Mouse (Mus musculus): ENCODE data around the gene Cpox.

The Cpox gene

DNA sequence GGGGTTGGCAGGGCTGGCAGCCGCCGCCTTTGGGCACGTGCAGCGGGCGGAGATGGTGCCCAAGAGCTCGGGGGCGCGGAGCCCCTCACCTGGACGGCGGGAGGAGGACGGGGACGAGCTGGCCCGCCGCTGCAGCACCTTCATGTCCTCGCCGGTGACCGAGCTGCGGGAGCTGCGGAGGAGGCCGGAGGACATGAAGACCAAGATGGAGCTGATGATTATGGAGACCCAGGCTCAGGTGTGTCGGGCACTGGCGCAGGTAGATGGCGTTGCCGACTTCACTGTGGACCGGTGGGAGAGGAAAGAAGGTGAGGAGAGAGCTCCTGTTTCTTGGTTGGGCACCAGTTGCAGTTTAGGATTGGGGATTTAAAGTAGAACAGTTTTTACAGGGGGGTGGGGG lies 551 bp downstream of the Cpox start:
- no peak for DNase-seq

DNA sequence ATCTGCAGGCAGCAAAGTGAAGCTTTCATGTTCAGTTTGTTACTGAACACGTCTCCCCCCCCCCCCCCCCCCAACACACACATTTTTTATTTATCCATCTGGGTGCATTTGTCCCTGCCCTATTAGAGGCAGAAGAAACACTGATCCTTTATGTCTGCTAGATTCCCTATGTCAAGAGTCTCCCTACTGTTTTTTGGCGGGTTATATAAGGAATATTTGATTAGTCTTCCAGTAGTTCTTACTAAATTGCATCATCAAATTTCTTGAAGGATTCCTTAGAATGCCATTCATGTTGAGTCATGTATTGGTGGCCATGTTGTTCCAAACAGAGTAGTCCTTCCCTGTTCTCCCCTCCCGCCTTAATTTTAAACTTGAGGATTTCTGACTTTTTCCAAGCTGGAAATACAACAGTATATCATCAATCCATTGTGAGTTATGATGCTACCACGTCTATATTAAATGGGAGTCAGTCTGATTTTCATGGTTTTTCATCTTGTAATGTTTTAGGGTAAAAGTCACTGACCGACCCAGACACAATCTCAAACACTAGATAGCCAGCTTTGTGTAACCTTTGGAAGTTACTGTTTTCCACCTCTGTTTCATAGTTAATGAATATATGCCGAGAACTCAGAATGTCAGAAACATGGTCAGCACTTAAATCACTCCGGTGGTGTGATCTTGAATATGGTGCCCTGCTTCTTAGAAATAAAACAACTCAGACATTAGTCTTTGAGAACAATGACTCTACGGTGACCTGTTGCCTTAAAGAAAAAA lies 1.3 kb downstream of the Cpox start:
- no peak for DNase-seq

DNA sequence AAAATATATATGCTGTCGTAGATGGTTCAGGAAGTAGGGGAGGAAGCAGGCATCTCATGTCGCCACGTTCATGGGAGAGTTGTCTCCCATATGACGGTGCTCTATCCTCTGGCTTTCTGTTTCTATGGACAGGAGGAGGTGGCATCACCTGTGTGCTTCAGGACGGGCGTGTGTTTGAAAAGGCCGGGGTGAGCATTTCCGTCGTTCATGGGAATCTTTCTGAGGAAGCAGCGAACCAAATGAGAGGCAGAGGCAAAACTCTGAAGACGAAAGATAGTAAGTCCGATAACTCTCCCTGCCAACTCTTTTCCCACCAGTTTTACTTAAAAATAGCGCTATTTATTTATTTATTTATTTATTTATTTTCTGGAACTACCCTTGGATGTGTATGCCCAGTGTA lies 2.3 kb downstream of the Cpox start:
- no peak for DNase-seq

DNA sequence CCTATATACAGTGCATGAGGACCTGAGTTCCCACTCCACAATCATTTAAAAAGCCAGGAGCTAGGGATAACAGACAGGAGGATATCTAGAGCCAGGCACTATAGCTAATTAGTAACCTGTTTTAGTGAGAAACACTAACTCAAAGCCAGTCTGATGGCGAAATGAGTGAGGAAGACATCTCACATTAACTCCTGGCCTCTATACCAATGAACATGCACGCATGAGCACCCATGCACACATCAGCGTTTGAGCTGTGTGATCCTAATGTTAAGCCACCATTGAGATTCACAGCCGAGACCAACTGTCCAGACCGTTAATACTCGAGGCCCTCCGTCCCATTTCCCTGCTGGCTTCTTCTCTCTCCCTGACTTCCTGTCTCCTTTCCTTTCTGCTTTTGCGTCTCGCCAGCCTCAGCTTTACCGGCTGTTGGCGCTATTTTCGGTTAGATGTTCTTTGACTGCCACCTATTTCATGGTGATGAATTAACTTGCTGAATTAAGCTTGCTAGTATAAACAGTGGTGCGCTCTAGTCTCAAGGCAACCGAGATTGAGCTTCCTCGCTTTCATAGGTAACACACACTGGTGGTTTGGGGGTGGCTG lies 3.8 kb downstream of the Cpox start:
- no peak for DNase-seq

DNA sequence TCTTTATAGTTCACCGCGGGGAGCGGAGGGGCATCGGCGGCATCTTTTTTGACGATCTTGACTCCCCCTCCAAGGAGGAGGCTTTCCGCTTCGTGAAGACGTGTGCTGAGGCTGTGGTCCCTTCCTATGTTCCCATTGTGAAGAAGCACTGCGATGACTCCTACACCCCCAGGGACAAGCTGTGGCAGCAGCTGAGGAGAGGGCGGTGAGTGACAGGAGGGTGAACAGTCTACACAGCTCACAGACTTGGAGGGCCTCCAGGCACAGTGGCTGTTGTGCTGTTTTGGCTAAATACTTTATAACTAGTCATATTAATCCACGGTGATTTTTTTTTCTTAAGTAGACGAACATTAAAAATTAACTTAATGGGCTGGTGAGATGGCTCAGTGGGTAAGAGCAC lies 5.2 kb downstream of the Cpox start:
- no peak for DNase-seq

DNA sequence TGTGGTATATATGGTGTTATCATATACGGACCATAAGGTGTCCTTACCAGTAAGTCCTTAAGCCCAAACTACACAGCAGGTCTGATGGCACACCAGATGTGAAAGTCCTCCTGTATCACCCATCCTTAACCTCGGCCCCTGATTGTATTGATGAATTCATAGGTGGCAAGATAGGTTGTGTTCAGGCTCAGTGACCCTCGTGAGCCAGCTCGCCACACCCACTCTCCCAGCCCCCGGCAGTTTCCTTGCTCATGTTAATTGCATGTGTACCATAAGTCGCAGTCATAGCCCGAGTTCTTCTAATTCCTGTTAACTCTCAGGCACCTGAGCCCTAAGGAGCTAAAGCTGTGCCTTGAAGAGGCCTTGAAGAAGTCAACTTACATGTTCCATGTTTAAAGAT lies 6.1 kb downstream of the Cpox start:
- DNase-seq: no peak

DNA sequence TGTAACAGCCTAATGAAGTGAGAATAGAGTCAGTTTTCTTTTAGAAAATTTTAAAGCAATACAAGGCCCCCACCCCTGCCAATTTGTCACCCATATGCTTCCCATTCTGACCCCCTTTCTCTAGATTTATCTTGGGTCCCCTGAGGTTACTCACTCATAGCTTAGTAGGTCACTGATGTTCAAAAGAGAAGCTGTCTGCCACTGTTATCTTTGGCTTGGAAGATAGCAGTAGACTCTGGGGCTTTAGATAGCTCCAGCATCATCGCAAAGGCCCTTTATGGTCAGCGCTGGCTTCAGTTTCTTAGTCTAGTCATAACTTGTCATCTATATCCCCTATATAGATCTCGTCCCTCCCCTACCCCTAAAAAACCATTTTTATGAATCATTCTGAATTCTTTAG lies 6.5 kb downstream of the Cpox start:
- DNase-seq: no peak

DNA sequence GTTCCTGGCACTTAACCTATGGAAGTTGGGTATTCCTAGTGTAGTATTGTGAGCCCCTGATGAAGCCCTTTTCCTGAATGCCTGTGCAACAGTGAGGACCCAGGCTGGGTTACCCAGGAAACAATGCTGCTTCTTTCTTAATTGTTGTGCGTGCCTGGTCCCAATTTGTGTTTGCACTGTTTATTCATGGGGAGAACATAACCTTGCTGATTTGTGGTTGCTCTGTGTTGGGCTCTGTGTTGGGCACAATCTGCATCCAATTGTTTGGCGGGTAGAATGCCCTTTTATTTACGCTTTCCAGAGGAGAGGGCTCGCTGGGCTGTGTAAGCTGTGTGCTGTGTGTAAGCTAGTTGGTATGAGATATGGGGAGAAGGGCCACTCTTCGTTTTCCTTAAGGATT lies 7.4 kb downstream of the Cpox start:
- DNase-seq: no peak

DNA sequence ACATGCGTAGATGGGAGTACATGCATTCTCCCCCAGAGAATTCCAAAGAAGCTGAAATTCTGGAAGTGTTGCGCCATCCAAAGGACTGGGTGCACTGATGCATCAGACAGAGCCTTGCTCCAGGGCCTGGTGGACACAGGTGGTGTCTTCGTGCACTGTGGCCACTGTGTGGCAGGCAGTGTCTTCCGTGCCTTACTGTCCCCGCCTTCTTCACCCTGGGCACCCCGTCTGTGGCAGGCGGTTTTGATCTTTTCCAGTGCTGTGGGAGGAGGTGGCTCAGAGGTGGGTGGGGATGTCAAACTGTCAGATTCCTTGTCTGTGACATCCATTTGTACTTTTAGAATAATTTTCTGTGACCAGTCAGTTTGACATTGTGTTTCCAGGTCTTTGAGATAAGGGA lies 8.6 kb downstream of the Cpox start:
- no peak for DNase-seq

DNA sequence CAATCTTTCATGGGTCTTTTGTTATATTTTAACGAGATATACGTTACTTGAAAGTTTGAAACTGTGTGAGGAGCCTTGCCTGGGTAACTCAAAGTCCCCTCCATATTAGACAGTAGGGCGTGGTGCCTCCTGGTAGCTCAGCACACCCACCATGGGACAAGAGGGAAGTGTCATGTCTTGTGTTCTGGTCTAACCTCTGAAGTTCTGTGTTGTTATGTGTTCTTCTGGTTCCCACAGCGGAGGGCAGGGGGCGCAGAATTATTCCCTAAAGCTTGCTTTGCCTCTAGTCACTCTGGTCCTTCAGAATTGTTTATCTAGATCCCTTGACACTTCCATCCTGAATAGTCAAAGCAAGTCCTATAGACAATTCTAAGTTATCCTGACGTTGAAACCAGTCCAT lies 12.0 kb downstream of the Cpox start:
- no peak for DNase-seq

DNA sequence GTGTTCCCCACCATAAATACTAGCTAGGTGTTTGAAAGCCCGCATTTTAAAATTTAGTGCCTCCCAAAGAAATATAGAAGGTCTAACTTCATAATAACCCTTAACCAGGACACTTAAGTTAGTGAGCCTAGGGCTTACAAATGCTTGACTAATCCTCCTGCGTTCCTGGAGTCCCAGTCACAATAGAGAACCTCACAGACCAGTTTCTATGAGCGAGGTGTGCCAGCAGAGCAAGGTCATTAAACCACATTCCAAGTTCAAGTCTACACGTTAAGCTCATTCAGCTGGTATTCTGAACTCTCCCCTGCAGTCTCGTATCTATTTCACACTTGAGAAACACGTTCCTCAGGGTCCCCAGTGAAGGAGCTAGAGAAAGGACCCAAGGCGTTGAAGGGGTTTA lies 12.8 kb downstream of the Cpox start:
- DNase-seq: no peak

DNA sequence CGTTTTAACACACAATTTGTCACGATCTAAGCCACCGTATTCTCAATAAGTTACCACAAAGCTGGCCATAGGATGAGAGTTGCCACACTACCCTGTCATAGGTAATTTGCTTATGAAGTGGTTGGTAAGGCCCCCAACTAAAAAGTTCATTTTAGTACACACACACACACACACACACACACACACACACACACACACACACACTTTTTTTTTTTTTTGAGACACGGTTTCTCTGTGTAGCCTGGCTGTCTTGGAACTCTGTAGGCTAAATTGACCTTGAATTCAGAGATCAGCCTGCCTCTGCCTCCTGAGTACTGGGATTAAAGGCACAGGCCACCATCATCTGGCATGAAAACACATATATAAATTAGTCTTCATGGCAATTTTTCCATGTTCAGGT lies 13.8 kb downstream of the Cpox start:
- DNase-seq: no peak

DNA sequence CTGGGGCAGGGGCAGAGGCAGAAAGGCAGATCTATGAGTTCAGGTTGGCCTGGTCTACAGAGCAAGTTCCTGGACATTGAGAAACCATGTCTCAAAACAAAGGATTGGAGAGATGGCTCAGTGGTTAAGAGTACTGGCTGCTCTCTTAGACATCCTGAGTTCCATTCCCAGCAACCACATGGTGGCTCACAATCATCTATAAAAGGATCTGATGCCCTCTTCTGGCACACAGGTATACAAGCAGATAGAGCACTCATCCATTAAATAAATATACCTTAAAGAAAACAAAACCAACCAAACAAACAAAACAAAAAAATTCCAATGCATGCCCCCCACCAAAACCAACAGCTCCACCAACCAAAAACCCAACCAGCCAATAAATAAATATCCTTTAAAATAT lies 14.4 kb downstream of the Cpox start:
- DNase-seq: no peak

DNA sequence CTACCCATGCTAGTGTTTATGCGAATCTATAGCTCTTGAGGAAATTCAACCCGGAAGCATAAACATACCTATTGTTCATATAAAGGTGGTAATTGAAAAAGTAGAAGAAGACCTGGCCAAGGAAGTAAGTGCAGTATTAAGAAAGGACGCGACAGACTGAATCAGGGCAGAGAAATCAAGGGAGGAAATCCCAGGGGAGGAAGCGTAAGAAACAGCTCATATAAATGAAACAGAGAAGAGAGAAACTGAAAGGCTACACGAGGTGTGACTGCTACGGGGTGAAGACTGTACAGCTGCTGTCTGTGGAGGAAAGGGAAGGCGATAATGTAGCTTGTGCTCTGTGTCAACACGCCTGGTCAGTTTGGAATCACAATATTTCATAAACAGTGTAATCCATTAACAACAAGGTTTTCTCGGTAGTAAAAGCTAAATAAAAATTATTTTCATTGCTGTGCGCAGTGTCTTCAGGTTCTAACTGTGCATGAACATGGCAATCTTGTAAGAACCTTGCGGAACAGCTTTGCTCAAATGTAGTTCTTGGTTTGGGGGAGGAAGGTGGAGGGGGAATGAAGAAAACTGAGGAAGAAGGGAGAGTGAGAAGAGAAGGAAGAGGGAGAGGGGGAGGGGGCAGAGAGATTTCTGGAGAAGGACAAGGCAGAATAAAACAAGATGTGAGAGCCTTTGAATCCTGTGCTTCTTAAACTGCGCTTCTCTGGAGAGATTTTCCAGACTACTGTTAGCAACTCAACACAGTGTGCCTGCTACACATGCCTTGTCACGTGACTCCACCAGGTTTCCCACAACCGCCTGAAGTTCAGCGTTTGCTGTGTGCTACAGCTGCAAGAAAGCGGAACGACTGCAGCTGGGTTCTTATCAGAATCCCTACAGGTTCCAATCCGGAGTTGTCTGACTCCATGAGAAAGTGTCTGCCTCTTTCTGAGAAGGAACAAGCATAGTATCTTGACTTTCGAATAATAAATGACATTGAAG lies 15.8 kb downstream of the Cpox start:
- DNase-seq: no peak

DNA sequence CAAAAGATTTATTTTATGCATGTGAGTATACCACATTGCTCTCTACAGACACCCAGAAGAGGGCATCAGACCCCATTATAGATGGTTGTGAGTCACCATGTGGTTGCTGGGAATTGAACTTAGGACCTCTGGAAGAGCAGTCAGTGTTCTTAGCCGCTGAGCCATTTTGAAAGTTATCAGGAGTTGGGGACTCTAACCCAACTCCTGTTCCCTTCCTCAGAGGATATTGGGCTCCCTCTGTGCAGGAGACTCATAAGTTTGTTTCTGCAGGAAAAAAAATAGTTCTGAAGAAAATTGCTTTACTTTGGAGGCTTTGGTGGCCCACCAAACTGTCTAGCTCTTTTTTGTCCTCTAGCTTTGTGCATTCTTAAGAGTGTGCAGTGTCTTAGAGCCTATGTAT lies 18.4 kb downstream of the Cpox start:
- DNase-seq: no peak

DNA sequence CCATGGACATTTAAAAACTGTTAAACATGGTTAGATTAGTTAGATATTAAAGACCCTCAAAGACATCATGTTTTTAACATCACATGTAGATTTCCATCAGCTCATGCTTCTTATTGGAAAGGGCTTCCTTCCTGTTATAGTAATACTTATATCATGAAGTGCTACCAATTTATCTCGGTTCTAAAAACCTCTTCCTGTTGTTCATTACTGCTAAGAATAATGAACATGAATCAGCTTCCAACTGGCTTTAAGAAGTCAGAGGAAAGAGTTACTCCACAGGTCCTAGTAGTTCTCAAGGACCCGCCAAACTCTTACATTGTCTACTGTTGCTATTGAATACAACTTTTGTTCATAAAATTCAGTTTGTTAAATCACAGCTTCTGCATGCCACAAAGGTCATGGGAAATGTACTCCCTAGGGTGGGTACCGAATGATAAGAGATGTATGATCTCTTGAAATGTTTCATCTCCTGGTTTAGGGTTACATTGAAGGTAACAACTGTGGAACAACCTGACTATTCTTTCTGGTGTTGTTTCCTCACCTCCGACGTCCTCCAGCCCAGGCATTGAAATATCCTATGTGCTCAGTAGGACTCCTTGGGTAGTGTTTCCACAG lies 19.6 kb downstream of the Cpox start:
- DNase-seq: no peak

DNA sequence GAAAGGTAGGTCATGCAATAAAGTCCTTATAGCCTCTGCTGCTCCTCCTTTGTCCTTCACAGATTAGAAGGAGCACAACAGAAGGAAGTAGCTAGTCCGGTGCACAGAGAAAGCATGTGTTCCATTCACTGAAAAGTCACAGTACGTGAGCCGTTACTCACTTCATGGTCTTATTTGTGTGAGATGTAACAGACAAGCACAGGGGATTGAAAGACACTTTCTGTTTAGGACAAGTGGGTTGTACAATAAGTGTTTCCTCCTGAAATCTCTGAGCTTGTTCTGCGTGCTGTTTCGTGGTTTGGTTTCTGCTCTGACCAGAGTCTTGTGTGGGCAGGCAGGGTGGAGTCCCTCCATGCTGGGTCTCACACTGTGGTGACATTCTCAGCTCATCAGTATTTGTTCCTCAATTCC lies 20.2 kb downstream of the Cpox start:
- DNase-seq: no peak

DNA sequence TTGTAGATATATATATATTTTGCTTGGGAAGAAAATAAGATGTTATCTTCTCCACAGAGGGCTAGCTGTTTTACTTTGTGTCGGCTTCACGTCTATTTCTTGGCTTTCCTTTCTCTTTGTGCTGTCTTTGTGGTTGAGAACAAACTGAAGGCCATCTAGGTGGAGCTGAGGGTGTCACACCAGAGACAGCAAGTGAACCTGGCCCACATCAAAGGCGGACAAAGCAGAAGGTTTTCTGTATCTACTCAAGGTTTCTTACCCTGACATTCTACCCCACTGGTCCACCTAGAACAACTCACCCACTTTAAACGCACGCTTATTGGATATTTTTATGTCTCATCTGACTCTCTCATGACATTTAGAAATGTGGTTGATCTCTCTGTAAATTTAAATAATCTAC lies 24.0 kb downstream of the Cpox start:
- no peak for DNase-seq

DNA sequence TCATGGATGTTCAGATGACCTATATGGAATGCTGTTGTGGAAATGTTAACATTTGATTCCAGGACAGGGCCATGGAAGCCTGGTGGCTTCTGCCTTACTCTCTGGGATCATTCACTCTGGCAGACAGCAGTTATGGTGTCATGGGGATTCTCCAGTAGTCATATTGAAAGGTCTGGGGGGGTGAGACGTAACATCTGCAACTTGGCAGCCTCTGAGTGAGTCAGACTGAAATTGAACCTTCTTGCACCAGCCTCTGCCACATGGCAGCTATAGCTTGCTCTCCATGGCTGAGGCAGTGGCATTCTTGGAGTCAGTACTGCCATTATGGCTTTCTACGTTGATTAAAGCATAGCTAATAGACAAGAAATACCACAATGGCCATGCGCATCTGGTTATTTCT lies 26.7 kb downstream of the Cpox start:
- no peak for DNase-seq

DNA sequence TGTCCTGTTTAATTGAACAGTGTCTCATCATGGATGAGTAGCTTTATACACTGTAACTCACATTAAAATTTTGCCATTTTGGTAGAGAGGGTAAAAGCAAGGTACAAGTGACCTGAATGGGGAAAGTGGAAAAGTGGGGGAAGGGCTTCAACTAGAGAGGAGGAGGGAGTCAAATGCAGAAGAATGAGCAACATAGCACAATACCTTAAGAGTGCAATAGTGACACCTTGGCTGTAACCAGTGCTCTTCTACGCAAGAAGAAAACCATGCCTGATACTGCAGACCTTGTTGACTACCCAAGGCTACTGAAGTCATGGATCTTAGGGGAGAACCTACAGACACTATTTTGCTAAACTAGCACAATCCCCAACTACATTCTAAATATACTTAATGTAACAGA lies 27.2 kb downstream of the Cpox start:
- DNase-seq: no peak

DNA sequence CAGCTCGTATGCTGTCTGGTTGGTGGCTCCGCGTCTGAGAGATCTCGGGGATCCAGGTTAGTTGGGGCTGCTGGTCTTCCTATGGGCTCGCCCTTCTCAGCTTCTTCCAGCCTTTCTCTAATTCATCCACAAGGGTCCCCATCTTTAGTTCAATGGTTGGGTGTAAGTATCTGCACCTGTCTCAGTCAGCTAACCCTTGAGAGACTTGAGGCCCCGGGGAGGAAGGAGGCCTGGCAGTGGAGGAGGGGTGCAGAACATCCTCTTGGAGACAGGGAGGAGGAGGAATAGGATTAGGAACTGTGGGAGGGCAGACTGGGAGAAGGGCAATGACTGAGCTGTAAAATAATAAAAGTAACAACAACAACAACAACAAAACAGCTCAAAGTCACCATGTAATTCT lies 30.1 kb downstream of the Cpox start:
- no peak for DNase-seq

DNA sequence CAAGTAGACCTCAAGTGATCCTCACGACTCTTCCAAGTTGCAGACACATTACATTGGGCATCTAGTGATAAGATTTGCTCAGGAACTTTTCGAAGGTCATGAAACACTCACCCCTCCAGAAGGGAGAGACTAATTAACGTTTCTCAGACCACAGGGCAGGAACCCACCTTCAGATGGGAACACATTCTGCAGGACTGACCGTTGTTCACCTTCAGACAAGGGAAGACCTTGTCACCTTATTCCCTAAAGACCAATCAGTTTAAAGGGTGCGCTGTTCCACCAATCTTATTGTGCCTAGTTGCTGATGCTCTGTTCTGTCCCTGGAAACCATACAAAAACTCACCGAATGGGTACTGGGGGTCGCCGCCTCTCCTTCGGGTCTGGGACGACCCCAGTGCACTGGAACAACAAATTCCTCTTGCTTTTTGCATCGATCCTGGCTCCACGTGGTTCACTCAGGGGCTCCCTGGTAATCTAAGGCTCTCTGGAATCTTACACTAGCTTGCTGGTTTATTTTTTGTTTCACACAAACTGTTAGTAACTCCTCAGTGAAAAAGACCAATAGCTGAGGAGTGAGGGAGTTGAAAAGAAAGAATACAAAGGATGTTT lies 30.8 kb downstream of the Cpox start:
- DNase-seq: no peak

DNA sequence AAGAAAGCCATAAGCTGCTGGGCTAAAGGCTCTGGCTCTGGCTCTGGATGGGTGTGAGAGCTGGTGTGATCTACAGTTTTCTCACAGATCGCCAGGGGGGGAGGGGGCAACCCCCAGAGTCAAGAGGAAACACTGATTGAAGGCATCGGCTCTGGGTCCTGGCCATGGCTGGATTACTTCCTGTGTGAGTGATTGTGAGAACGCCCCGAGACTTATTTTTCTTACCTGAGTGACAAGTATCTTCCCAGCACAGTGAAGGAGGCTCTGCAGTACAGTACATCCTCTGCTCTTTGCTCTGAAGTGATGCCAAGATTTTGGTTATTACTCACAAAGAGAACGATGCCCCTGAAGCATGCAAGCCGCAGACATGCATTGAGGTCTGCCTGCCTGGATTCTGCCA lies 31.7 kb downstream of the Cpox start:
- DNase-seq: no peak
